Mouse (Mus musculus): ENCODE measurements around the gene Tnp1. TPM values are rescaled to one million over a fixed set of nuclear protein-coding genes. Genes with fewer than 3 reads are reported as not detected.

Tnp1 gene
- not detected for total RNA-seq (2023)

GRCm38 (mm10) chr1:73015731-73016130 is at the start of gene Tnp1:
Tnp1 (minus strand) TSS chr1:73015909.

Other genes starting within 250 kb of the Tnp1 start
- gene Igfbp2, start 191.4 kb downstream of the Tnp1 start, total RNA-seq (2023): not detected
- gene Igfbp5, start 141.0 kb downstream of the Tnp1 start, total RNA-seq (2023): 0.56 TPM

Measured in CD4-positive naive resting alpha-beta T cell, adult 76 days (primary cell).